Mouse (Mus musculus): ENCODE measurements around the gene Ptpre. TPM values are rescaled to one million over a fixed set of nuclear protein-coding genes. Genes with fewer than 3 reads are reported as not detected.

Ptpre gene
- polyA plus RNA-seq, 1 experiment, result 19.7 TPM

GRCm38 (mm10) chr7:135591461-135591860 is 54.2 kb downstream of the Ptpre start:
- Histone ChIP-seq H3K27me3 (ENCODE audit: control insufficient read depth, insufficient read depth, low read length) (no peaks in the 10 kb centered on the region), H3K4me3 (ENCODE audit: control insufficient read depth, insufficient read depth, low read length) (no peak overlapping the region), H3K4me1 (replicated peaks; ENCODE audit: control insufficient read depth, insufficient read depth, low read length) (no peaks in the 10 kb centered on the region), H3K36me3 (ENCODE audit: control insufficient read depth, insufficient read depth, low read length) (no peaks in the 10 kb centered on the region), H3K27ac (ENCODE audit: control insufficient read depth, insufficient read depth, low read length) (no peak overlapping the region)
- TF ChIP-seq POLR2A (IDR thresholded peaks at IDR 0.05; ENCODE audit: control insufficient read depth, extremely low read depth, insufficient read depth, low read length, poor library complexity), result no peak
- TF ChIP-seq CTCF (IDR thresholded peaks at IDR 0.05; ENCODE audit: borderline replicate concordance, control insufficient read depth, extremely low read depth, insufficient read depth, low read length, poor library complexity), result no peak
- DNase-seq, result no peak
- 20% methylated on average over 2 of the region's 2 CpGs for WGBS

- Histone ChIP-seq H3K4me3 (ENCODE audit: control insufficient read depth, insufficient read depth, low read length) (no peak overlapping the region), H3K36me3 (ENCODE audit: control insufficient read depth, insufficient read depth, low read length) (no peaks in the 10 kb centered on the region), H3K4me1 (replicated peaks; ENCODE audit: control insufficient read depth, insufficient read depth, low read length) (peaks cover 4% of the 10 kb centered on the region), H3K27me3 (ENCODE audit: control insufficient read depth, insufficient read depth, low read length) (no peaks in the 10 kb centered on the region; the same call in 1 of the 2 replicates), H3K27ac (ENCODE audit: control insufficient read depth, insufficient read depth, low read length) (no peak overlapping the region)
- DNase-seq, result no peak
- 17% methylated on average over 5 of the region's 5 CpGs for WGBS
- TF ChIP-seq POLR2A (IDR thresholded peaks at IDR 0.05; ENCODE audit: control insufficient read depth, extremely low read depth, insufficient read depth, low read length, poor library complexity) (no peak), CTCF (IDR thresholded peaks at IDR 0.05; ENCODE audit: borderline replicate concordance, control insufficient read depth, extremely low read depth, insufficient read depth, low read length, poor library complexity) (no peak)
These were observed 56.0 kb downstream of the Ptpre start for GRCm38 (mm10) chr7:135593286-135593685.

GRCm38 (mm10) chr7:135593825-135594224 is 56.5 kb downstream of the Ptpre start:
- no peak overlapping the region for H3K4me3 ChIP-seq (ENCODE audit: control insufficient read depth, insufficient read depth, low read length)
- no peak overlapping the region for H3K27ac ChIP-seq (ENCODE audit: control insufficient read depth, insufficient read depth, low read length)
- H3K4me1 ChIP-seq (replicated peaks; ENCODE audit: control insufficient read depth, insufficient read depth, low read length), result peaks cover 8% of the 10 kb centered on the region
- H3K36me3 ChIP-seq (ENCODE audit: control insufficient read depth, insufficient read depth, low read length), result no peaks in the 10 kb centered on the region
- no peak for DNase-seq
- WGBS, result 42% methylated on average over 3 of the region's 3 CpGs
- H3K27me3 ChIP-seq (ENCODE audit: control insufficient read depth, insufficient read depth, low read length), result no peaks in the 10 kb centered on the region; the same call in 1 of the 2 replicates
- TF ChIP-seq CTCF (IDR thresholded peaks at IDR 0.05; ENCODE audit: borderline replicate concordance, control insufficient read depth, extremely low read depth, insufficient read depth, low read length, poor library complexity) (no peak), POLR2A (IDR thresholded peaks at IDR 0.05; ENCODE audit: control insufficient read depth, extremely low read depth, insufficient read depth, low read length, poor library complexity) (no peak)

- TF ChIP-seq CTCF (IDR thresholded peaks at IDR 0.05; ENCODE audit: borderline replicate concordance, control insufficient read depth, extremely low read depth, insufficient read depth, low read length, poor library complexity) (no peak), POLR2A (IDR thresholded peaks at IDR 0.05; ENCODE audit: control insufficient read depth, extremely low read depth, insufficient read depth, low read length, poor library complexity) (no peak)
- no peaks in the 10 kb centered on the region; the same call in 1 of the 2 replicates for H3K27me3 ChIP-seq (ENCODE audit: control insufficient read depth, insufficient read depth, low read length)
- H3K4me1 ChIP-seq (replicated peaks; ENCODE audit: control insufficient read depth, insufficient read depth, low read length), result peaks cover 8% of the 10 kb centered on the region
- DNase-seq, result no peak
- 66% methylated on average over 7 of the region's 7 CpGs for WGBS
- H3K4me3 ChIP-seq (ENCODE audit: control insufficient read depth, insufficient read depth, low read length), result no peak overlapping the region
- H3K36me3 ChIP-seq (ENCODE audit: control insufficient read depth, insufficient read depth, low read length), result no peaks in the 10 kb centered on the region
- peak overlapping the region; percentile 15; the same call in 1 of the 2 replicates for H3K27ac ChIP-seq (ENCODE audit: control insufficient read depth, insufficient read depth, low read length)
These were observed 57.4 kb downstream of the Ptpre start for GRCm38 (mm10) chr7:135594676-135595075.

- Histone ChIP-seq H3K4me1 (replicated peaks; ENCODE audit: control insufficient read depth, insufficient read depth, low read length) (peaks cover 8% of the 10 kb centered on the region), H3K27me3 (ENCODE audit: control insufficient read depth, insufficient read depth, low read length) (no peaks in the 10 kb centered on the region; the same call in 1 of the 2 replicates), H3K36me3 (ENCODE audit: control insufficient read depth, insufficient read depth, low read length) (no peaks in the 10 kb centered on the region), H3K4me3 (ENCODE audit: control insufficient read depth, insufficient read depth, low read length) (no peak overlapping the region), H3K27ac (ENCODE audit: control insufficient read depth, insufficient read depth, low read length) (no peak overlapping the region)
- no peak for TF ChIP-seq POLR2A (IDR thresholded peaks at IDR 0.05; ENCODE audit: control insufficient read depth, extremely low read depth, insufficient read depth, low read length, poor library complexity)
- TF ChIP-seq CTCF (IDR thresholded peaks at IDR 0.05; ENCODE audit: borderline replicate concordance, control insufficient read depth, extremely low read depth, insufficient read depth, low read length, poor library complexity), result no peak
- no peak for DNase-seq
- 29% methylated on average over 5 of the region's 5 CpGs for WGBS
These were observed 58.4 kb downstream of the Ptpre start for GRCm38 (mm10) chr7:135595640-135596174.

- no peak overlapping the region for H3K4me3 ChIP-seq (ENCODE audit: control insufficient read depth, insufficient read depth, low read length)
These were observed 59.7 kb downstream of the Ptpre start for GRCm38 (mm10) chr7:135597006-135597405.

More at GRCm38 (mm10) chr7:135597006-135597405, 59.7 kb downstream of the Ptpre start:
- DNase-seq, result no peak
- no peak overlapping the region for H3K27ac ChIP-seq (ENCODE audit: control insufficient read depth, insufficient read depth, low read length)
- TF ChIP-seq POLR2A (IDR thresholded peaks at IDR 0.05; ENCODE audit: control insufficient read depth, extremely low read depth, insufficient read depth, low read length, poor library complexity), result no peak
- no peak for TF ChIP-seq CTCF (IDR thresholded peaks at IDR 0.05; ENCODE audit: borderline replicate concordance, control insufficient read depth, extremely low read depth, insufficient read depth, low read length, poor library complexity)
- H3K36me3 ChIP-seq (ENCODE audit: control insufficient read depth, insufficient read depth, low read length), result no peaks in the 10 kb centered on the region
- H3K27me3 ChIP-seq (ENCODE audit: control insufficient read depth, insufficient read depth, low read length), result no peaks in the 10 kb centered on the region; the same call in 1 of the 2 replicates
- 40% methylated on average over 9 of the region's 9 CpGs for WGBS
- peaks cover 8% of the 10 kb centered on the region for H3K4me1 ChIP-seq (replicated peaks; ENCODE audit: control insufficient read depth, insufficient read depth, low read length)
